Mouse (Mus musculus): ENCODE measurements around the gene Ptprm. TPM values are rescaled to one million over a fixed set of nuclear protein-coding genes. Genes with fewer than 3 reads are reported as not detected.
A peak's percentile ranks its signal among the peaks of the same experiment; 100 is the strongest.

The Ptprm gene
- total RNA-seq, 2 experiments from 2014 or later = 20.0 to 24.5 TPM

- DNase-seq (ENCODE audit: extremely low spot score in 1 of 2, low spot score in 1 of 2) = no peak
Measured at GRCm38 (mm10) chr17:67241951-67242773, 112.1 kb downstream of the Ptprm start.

GRCm38 (mm10) chr17:67238866-67239265, 115.4 kb downstream of the Ptprm start:
- no peak for DNase-seq (ENCODE audit: extremely low spot score in 1 of 2, low spot score in 1 of 2)

- DNase-seq (ENCODE audit: extremely low spot score in 1 of 2, low spot score in 1 of 2) = no peak
Measured at GRCm38 (mm10) chr17:67237407-67237806, 116.8 kb downstream of the Ptprm start.

GRCm38 (mm10) chr17:67233063-67233462, 121.2 kb downstream of the Ptprm start:
- DNase-seq (ENCODE audit: extremely low spot score in 1 of 2, low spot score in 1 of 2) = no peak

GRCm38 (mm10) chr17:67226991-67227390, 127.3 kb downstream of the Ptprm start:
- DNase-seq (ENCODE audit: extremely low spot score in 1 of 2, low spot score in 1 of 2) = no peak

GRCm38 (mm10) chr17:67215326-67215725, 138.9 kb downstream of the Ptprm start:
- no peak for DNase-seq (ENCODE audit: extremely low spot score in 1 of 2, low spot score in 1 of 2)

GRCm38 (mm10) chr17:67213711-67214110, 140.5 kb downstream of the Ptprm start:
- DNase-seq (ENCODE audit: extremely low spot score in 1 of 2, low spot score in 1 of 2) = no peak

- DNase-seq (ENCODE audit: extremely low spot score in 1 of 2, low spot score in 1 of 2) = no peak
Measured at GRCm38 (mm10) chr17:67209676-67210344, 144.4 kb downstream of the Ptprm start.

- no peak for DNase-seq (ENCODE audit: extremely low spot score in 1 of 2, low spot score in 1 of 2)
Measured at GRCm38 (mm10) chr17:67208600-67208999, 145.7 kb downstream of the Ptprm start.

- no peak for DNase-seq (ENCODE audit: extremely low spot score in 1 of 2, low spot score in 1 of 2)
Measured at GRCm38 (mm10) chr17:67206984-67207383, 147.3 kb downstream of the Ptprm start.

GRCm38 (mm10) chr17:67201151-67201550, 153.1 kb downstream of the Ptprm start:
- DNase-seq (ENCODE audit: extremely low spot score in 1 of 2, low spot score in 1 of 2) = no peak

GRCm38 (mm10) chr17:67193728-67194127, 160.5 kb downstream of the Ptprm start:
- no peak for DNase-seq (ENCODE audit: extremely low spot score in 1 of 2, low spot score in 1 of 2)

- no peak for DNase-seq (ENCODE audit: extremely low spot score in 1 of 2, low spot score in 1 of 2)
Measured at GRCm38 (mm10) chr17:67188514-67188913, 165.7 kb downstream of the Ptprm start.

- DNase-seq (ENCODE audit: extremely low spot score in 1 of 2, low spot score in 1 of 2) = no peak
Measured at GRCm38 (mm10) chr17:67186879-67187278, 167.4 kb downstream of the Ptprm start.

- no peak for DNase-seq (ENCODE audit: extremely low spot score in 1 of 2, low spot score in 1 of 2)
Measured at GRCm38 (mm10) chr17:67185942-67186341, 168.3 kb downstream of the Ptprm start.

GRCm38 (mm10) chr17:67179446-67179845, 174.8 kb downstream of the Ptprm start:
- no peak for DNase-seq (ENCODE audit: extremely low spot score in 1 of 2, low spot score in 1 of 2)

- DNase-seq (ENCODE audit: extremely low spot score in 1 of 2, low spot score in 1 of 2) = no peak
Measured at GRCm38 (mm10) chr17:67178686-67179265, 175.5 kb downstream of the Ptprm start.

- peak; percentile 6 to 19 for DNase-seq (ENCODE audit: extremely low spot score in 1 of 2, low spot score in 1 of 2)
Measured at GRCm38 (mm10) chr17:67175836-67176235, 178.4 kb downstream of the Ptprm start.

- no peak for DNase-seq (ENCODE audit: extremely low spot score in 1 of 2, low spot score in 1 of 2)
Measured at GRCm38 (mm10) chr17:67171353-67171752, 182.9 kb downstream of the Ptprm start.

GRCm38 (mm10) chr17:67170696-67171095, 183.6 kb downstream of the Ptprm start:
- no peak for DNase-seq (ENCODE audit: extremely low spot score in 1 of 2, low spot score in 1 of 2)

GRCm38 (mm10) chr17:67165876-67166275, 188.4 kb downstream of the Ptprm start:
- no peak for DNase-seq (ENCODE audit: extremely low spot score in 1 of 2, low spot score in 1 of 2)

All from layer of hippocampus, postnatal 25 days (tissue).